Mouse (Mus musculus) cortical plate, adult 2 months (tissue): ENCODE results near the gene Xdh.

Experiments
- CTCF ChIP-seq: fragments of 200-500 bp; IDR thresholded peaks from 2 replicates; pipeline ENCODE4 v1.5.1; 2011; ENCODE audit warnings: mild to moderate bottlenecking, control low read depth, low read length; ENCODE audit not compliant: insufficient read depth; ENCODE audit errors: extremely low read depth
- POLR2A ChIP-seq: fragments of 200-500 bp; IDR thresholded peaks from 2 replicates; pipeline ENCODE4 v1.6.1; 2011; ENCODE audit warnings: mild to moderate bottlenecking, low read length, control low read depth; ENCODE audit not compliant: insufficient read depth; ENCODE audit errors: extremely low read depth

DNA sequence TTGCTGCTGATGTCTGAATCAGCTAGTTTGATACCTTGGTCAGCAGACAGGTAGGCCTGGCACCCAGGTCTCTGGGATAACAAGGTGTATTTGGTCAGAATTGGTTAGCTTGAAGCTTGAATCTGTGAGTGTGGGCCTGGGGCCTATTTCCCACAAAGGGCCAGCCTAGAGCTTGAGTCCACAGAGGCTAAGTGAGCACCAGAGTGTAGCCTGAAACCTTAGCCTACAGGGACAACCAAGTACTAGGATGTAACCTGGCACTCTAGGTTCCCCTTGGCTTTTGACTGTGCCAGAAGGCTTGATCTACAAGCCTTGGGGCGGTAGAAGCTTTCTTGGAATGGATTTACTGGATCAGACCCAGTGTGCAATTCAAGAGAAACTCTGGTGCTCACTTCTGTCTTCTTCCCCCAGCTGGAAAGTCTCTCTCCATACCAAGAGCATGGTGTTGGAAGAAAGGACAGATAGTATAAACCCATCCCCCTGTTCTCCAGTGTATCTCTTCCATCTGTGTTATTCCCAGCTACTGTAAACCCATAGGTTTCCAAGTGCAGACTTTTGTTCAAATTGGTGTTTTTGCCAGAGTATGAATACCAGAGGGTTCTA, 11.9 kb upstream of the Xdh start:
- no peak for TF ChIP-seq CTCF
- no peak for TF ChIP-seq POLR2A
